Mouse (Mus musculus) ES-E14 (cell line): ENCODE data around the gene Trp53bp2. TPM values are rescaled to one million over a fixed set of nuclear protein-coding genes. Genes with fewer than 3 reads are reported as not detected.

Source experiments
- DNase-seq: peaks from one replicate; pipeline ENCODE4 v3.0.0-alpha.2; 2013; ENCODE audit warnings: low read depth, low spot score
- H3K27ac ChIP-seq: 2 replicates; pipeline ENCODE4 v1.5.1; 2012; ENCODE audit warnings: low read depth, mild to moderate bottlenecking, low read length, moderate library complexity, mixed read lengths; ENCODE audit not compliant: poor library complexity, insufficient read depth, severe bottlenecking
- H3K36me3 ChIP-seq: 2 replicates; pipeline ENCODE4 v1.6.1; 2012; ENCODE audit warnings: mild to moderate bottlenecking, low read length, moderate library complexity, mixed read lengths; ENCODE audit not compliant: control insufficient read depth, poor library complexity, insufficient read depth, severe bottlenecking
- H3K4me1 ChIP-seq, 2 experiments: fragments of 150-350 bp in 1 of 2; sonication (generic) in 1 of 2; 2 replicates each; pipeline ENCODE4 v1.6.1; 2012; ENCODE audit warnings: low read length in 2 of 2, mild to moderate bottlenecking in 1 of 2, mixed read lengths in 1 of 2; ENCODE audit not compliant: control insufficient read depth in 2 of 2, insufficient read depth in 2 of 2, poor library complexity in 1 of 2
- H3K4me3 ChIP-seq, 2 experiments: fragments of 150-350 bp in 1 of 2; sonication (generic) in 1 of 2; 2 replicates each; pipeline ENCODE4 v1.5.1; 2012; ENCODE audit warnings: low read length in 2 of 2, low read depth in 1 of 2, mild to moderate bottlenecking in 1 of 2, mixed read lengths in 1 of 2; ENCODE audit not compliant: insufficient read depth in 1 of 2, poor library complexity in 1 of 2, severe bottlenecking in 1 of 2
- H3K9ac ChIP-seq: 2 replicates; pipeline ENCODE4 v1.6.1; 2012; ENCODE audit warnings: low read depth, mild to moderate bottlenecking, low read length, mixed read lengths; ENCODE audit not compliant: poor library complexity, insufficient read depth, severe bottlenecking
- H3K9me3 ChIP-seq: fragments of 150-350 bp; sonication (generic); 2 replicates; pipeline ENCODE4 v1.6.1; 2012; ENCODE audit warnings: low read depth, mild to moderate bottlenecking, low read length; ENCODE audit not compliant: control insufficient read depth, insufficient read depth
- CHD2 ChIP-seq: IDR thresholded peaks from 2 replicates; pipeline ENCODE4 v1.6.1; 2014; ENCODE audit warnings: mild to moderate bottlenecking, low read depth, low read length, inconsistent platforms
- HCFC1 ChIP-seq: IDR thresholded peaks from 2 replicates; pipeline ENCODE4 v1.6.1; 2012; ENCODE audit warnings: low read length, inconsistent platforms, borderline replicate concordance; ENCODE audit not compliant: insufficient read depth
- MAFK ChIP-seq: IDR thresholded peaks from 2 replicates; pipeline ENCODE4 v1.6.1; 2014; ENCODE audit warnings: mild to moderate bottlenecking, low read depth, low read length, inconsistent platforms; ENCODE audit not compliant: insufficient read depth
- ZC3H11A ChIP-seq: IDR thresholded peaks from 2 replicates; pipeline ENCODE4 v1.6.1; 2012; ENCODE audit warnings: low read depth, mild to moderate bottlenecking, inconsistent platforms, low read length, borderline replicate concordance
- ZNF384 ChIP-seq: IDR thresholded peaks from 2 replicates; pipeline ENCODE4 v1.6.1; 2012; ENCODE audit warnings: low read depth, low read length, inconsistent platforms
- in situ Hi-C, 2 experiments: fragments of 600-800 bp; cut with MboI; formaldehyde crosslinking; loops; one replicate each; pipeline ENCODE4 v1.15.1; 2025; ENCODE audit warnings: low sequenced_read_pairs in 2 of 2, inconsistent platforms in 1 of 2; ENCODE audit not compliant: unreplicated experiment in 2 of 2
- total RNA-seq: library from RNA; depleted of rRNA; stranded (reverse); fragments of 300-350 nt; gene quantifications from 2 replicates; pipeline ENCODE4 v1.2.3, GENCODE M21; 2012

Gene Trp53bp2
- total RNA-seq, 1 experiment: 9.5 TPM

DNA sequence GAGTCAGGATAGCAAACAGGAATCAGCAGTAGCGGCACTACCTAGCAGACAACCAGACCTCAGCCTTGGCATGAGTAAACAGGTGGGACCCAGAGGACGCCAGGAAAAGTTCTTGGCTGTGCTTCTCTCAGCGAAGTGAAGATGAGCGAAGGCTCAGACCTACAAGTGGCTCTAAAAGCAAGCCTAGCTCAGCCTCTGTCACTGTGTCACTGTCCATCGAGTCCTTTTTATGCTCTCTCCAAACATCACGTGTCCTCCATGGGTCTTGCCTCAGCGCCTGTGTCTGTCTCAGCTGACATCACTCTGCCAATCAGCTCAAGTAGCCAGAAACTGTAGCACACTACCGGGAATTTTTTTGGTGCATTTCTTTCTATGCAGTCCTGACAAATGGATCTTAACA lies 22.5 kb upstream of the Trp53bp2 start:
- Histone ChIP-seq H3K9ac (no peak overlapping the region), H3K36me3 (no peaks in the 10 kb centered on the region), H3K4me3 (no peak overlapping the region), H3K9me3 (no peaks in the 10 kb centered on the region), H3K4me1 (no peaks in the 10 kb centered on the region), H3K27ac (no peak overlapping the region)
- no peak for TF ChIP-seq ZNF384
- no peak for TF ChIP-seq HCFC1
- no peak for TF ChIP-seq MAFK
- TF ChIP-seq ZC3H11A: no peak
- TF ChIP-seq CHD2: no peak
- in situ Hi-C loops: loop anchor here in 1 of 2 experiments (10.0 kb wide), 1 partner anchor 148 kb away; no protein-coding TSS in a partner anchor
- no peak for DNase-seq

DNA sequence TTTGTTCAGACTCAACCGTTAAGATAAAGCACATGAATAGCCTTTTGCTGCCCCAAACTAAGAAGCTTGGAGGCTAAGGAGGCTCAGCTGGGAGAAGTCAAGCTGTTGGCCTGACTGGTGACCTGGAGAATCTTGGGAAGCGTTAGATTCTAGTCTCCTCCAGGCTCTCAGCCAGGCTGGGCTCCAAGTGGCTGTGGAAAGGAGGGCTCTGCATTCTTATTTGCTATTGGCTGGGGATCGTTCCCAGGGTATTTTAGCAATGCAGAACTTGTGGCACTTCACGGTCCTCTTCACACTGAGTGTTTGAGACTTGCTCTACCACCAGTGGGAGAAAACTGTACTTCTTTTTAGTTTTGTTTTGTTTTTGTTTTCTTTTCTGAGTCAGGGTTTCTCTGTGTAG lies 20.2 kb upstream of the Trp53bp2 start:
- H3K9ac ChIP-seq: no peak overlapping the region
- no peaks in the 10 kb centered on the region for H3K36me3 ChIP-seq
- TF ChIP-seq MAFK (no peak), ZC3H11A (no peak), CHD2 (no peak), HCFC1 (no peak), ZNF384 (no peak)
- H3K4me1 ChIP-seq: no peaks in the 10 kb centered on the region
- H3K4me3 ChIP-seq: no peak overlapping the region
- no peak for DNase-seq
- H3K9me3 ChIP-seq: no peaks in the 10 kb centered on the region
- no peak overlapping the region for H3K27ac ChIP-seq
- in situ Hi-C loops: loop anchor here in 1 of 2 experiments (10.0 kb wide), 1 partner anchor 146 kb away; no protein-coding TSS in a partner anchor

DNA sequence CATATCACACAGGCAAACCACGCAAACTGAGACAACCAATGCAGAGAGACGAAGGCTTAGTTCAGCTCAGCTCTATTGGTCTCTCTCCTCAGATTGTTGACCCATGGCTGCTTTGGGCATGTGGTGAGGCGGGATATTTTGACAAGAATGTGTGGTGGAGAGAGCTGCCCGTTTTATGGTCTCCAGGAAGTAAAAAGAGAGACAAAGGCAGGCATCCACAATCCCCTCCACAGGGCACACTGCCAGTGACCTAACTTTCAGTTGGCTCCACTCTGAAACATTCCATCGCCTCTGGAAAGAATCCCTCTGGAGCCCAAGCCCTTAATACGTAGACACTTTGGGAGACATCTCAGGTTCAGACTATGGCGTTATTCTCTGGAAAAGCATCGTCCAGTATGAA lies 10.8 kb upstream of the Trp53bp2 start:
- TF ChIP-seq HCFC1 (no peak), ZC3H11A (no peak), MAFK (no peak), CHD2 (no peak), ZNF384 (no peak)
- H3K36me3 ChIP-seq: no peaks in the 10 kb centered on the region
- no peak for DNase-seq
- 0 out of 2 replicates have a peak, but pooled peaks cover 1% of the 10 kb centered on the region for H3K9me3 ChIP-seq
- no peak overlapping the region for H3K4me3 ChIP-seq
- in situ Hi-C loops: no loop called here
- no peaks in the 10 kb centered on the region for H3K4me1 ChIP-seq
- no peak overlapping the region for H3K27ac ChIP-seq
- no peak overlapping the region for H3K9ac ChIP-seq

DNA sequence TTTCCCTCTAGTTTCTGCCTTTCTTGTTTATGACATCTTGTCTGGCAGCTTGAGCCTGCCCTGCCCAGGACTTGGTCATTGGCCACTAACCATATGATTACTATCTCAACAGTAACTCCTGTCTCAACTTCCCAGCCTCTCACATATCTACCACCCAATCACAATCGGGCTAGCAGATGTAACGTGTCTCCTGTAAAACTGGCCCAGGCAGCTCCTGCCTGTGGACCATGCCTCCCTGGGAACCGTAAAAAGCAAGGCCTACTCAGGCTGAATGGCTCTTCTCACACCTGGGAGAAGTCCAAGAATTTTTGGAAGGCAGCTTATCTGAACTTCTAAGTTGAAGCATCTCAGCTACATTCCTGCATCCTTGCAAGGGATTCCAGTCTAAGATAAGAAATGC lies 10.2 kb upstream of the Trp53bp2 start:
- DNase-seq: no peak
- no peak for TF ChIP-seq MAFK
- TF ChIP-seq HCFC1: no peak
- TF ChIP-seq ZNF384: no peak
- TF ChIP-seq ZC3H11A: no peak
- TF ChIP-seq CHD2: no peak
- no peak overlapping the region for H3K9ac ChIP-seq

GRCm38 (mm10) chr1:182399205-182399604 lies 9.8 kb upstream of the Trp53bp2 start:
- H3K9me3 ChIP-seq: 0 out of 2 replicates have a peak, but pooled peaks cover 1% of the 10 kb centered on the region
- no peak overlapping the region for H3K9ac ChIP-seq
- H3K36me3 ChIP-seq: no peaks in the 10 kb centered on the region
- H3K27ac ChIP-seq: no peak overlapping the region
- no peak for TF ChIP-seq MAFK
- TF ChIP-seq HCFC1: no peak
- TF ChIP-seq CHD2: no peak
- TF ChIP-seq ZNF384: no peak
- no peak for TF ChIP-seq ZC3H11A
- no peaks in the 10 kb centered on the region for H3K4me1 ChIP-seq
- no peak overlapping the region for H3K4me3 ChIP-seq
- DNase-seq: no peak
- in situ Hi-C loops: no loop called here

More for the DNA sequence above, 10.2 kb upstream of the Trp53bp2 start:
- Histone ChIP-seq H3K36me3 (no peaks in the 10 kb centered on the region), H3K9me3 (0 out of 2 replicates have a peak, but pooled peaks cover 1% of the 10 kb centered on the region), H3K4me3 (no peak overlapping the region), H3K4me1 (no peaks in the 10 kb centered on the region), H3K27ac (no peak overlapping the region)
- in situ Hi-C loops: no loop called here
